Mouse (Mus musculus) embryonic facial prominence, embryonic 13.5 days (tissue): ENCODE data around the gene Reg4. TPM values are rescaled to one million over a fixed set of nuclear protein-coding genes. Genes with fewer than 3 reads are reported as not detected.

Source experiments
- ATAC-seq: fragments of 200-750 bp; cut with Nextera tagmentation; 2 replicates; pipeline ENCODE4 v1.8.0; 2017; ENCODE audit warnings: low read depth; ENCODE audit not compliant: insufficient number of reproducible peaks, insufficient read depth, low FRiP score, low TSS enrichment
- H3K27ac ChIP-seq: fragments of 300-500 bp; sonication (generic); 2 replicates; pipeline ENCODE4 v1.5.1; 2015; ENCODE audit warnings: moderate library complexity, mild to moderate bottlenecking, inconsistent platforms
- H3K27me3 ChIP-seq: fragments of 300-500 bp; sonication (generic); 2 replicates; pipeline ENCODE4 v1.6.1; 2015; ENCODE audit warnings: mild to moderate bottlenecking, inconsistent platforms
- H3K36me3 ChIP-seq: fragments of 300-500 bp; sonication (generic); 2 replicates; pipeline ENCODE4 v1.6.1; 2015; ENCODE audit warnings: mild to moderate bottlenecking, inconsistent platforms
- H3K4me1 ChIP-seq: fragments of 300-500 bp; sonication (generic); 2 replicates; pipeline ENCODE4 v1.6.1; 2015; ENCODE audit warnings: inconsistent platforms
- H3K4me2 ChIP-seq: fragments of 300-500 bp; sonication (generic); 2 replicates; pipeline ENCODE4 v1.6.1; 2015; ENCODE audit warnings: moderate library complexity, mild to moderate bottlenecking, inconsistent platforms
- H3K4me3 ChIP-seq: fragments of 300-500 bp; sonication (generic); 2 replicates; pipeline ENCODE4 v1.5.1; 2015; ENCODE audit warnings: mild to moderate bottlenecking, inconsistent platforms
- H3K9ac ChIP-seq: fragments of 300-500 bp; sonication (generic); 2 replicates; pipeline ENCODE4 v1.6.1; 2015; ENCODE audit warnings: mild to moderate bottlenecking, inconsistent platforms
- H3K9me3 ChIP-seq: fragments of 300-500 bp; sonication (generic); 2 replicates; pipeline ENCODE4 v1.6.1; 2016; ENCODE audit warnings: inconsistent platforms
- WGBS: fragments of 180-500 bp; shearing (Covaris S2); methylation state at CpG from one replicate; pipeline ENCODE4 v1.1.7; 2015; ENCODE audit warnings: mixed read lengths; 5-methylcytosine and 5-hydroxymethylcytosine counted together
- polyA plus RNA-seq: library from polyadenylated mRNA; unstranded; fragments of >200 nt; fragmentation: Nextera tagmentation; extraction: Ambion mirVana; gene quantifications from 2 replicates; pipeline ENCODE4 v1.2.1, GENCODE M21; 2015

Reg4 gene
- not detected in 2 replicates for polyA plus RNA-seq

DNA sequence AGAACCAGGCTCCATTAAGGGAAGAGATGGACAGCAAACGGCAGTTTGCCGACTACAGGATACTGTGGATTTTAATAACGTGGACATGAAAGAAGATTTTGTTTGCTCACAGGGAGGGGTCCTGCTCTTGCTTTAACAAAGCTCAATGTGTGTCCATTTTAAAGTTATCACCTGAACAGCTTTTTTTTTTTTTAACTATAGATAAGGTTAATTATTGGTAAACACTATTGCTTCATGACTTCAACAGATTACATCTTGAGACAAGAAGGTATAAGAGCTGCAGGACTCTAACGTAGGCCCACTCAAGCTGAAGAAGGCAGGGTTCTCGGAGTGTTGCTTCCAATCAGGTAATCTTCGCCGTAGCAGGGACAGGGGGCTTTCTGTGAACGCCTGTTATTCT lies at the start of gene Reg4:
TSS of gene Reg4 (plus strand) at position 301 of the 400 bp plus-strand sequence.
- no peak for ATAC-seq
- Histone ChIP-seq H3K27ac (no peak within 1 kb of the TSS), H3K9me3 (no peaks in the 10 kb centered on the region), H3K9ac (no peak within 1 kb of the TSS), H3K36me3 (no peaks in the 10 kb centered on the region), H3K4me1 (0 out of 2 replicates have a peak, but pooled peaks cover 3% of the 10 kb centered on the region), H3K4me3 (no peak within 1 kb of the TSS), H3K4me2 (no peak within 1 kb of the TSS), H3K27me3 (no peaks in the 10 kb centered on the region)
- WGBS: 89% methylated on average over 8 of the region's 8 CpGs

DNA sequence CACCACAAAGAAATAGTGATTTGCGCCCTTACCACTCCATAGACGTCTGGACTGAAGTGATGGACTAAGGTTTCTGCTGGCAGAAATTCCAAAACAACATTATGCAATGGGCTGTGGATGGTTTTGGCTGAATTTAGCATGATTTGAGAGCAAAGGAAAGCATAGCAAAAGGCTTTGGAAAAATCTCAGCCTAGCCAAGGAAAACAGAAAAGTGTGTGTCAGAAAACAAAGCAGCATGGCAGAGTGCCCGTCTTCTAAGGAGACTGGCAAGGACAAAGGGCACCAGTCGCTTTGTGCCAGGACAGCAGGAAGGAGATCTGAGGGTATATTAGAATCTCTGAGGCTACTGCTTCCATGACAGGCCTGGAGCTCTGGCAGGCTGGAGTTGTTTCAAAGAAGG lies 43.6 kb upstream of the Reg4 start:
- H3K27me3 ChIP-seq: no peaks in the 10 kb centered on the region
- H3K27ac ChIP-seq: peak overlapping the region; percentile 78
- no peaks in the 10 kb centered on the region for H3K4me1 ChIP-seq
- H3K36me3 ChIP-seq: no peaks in the 10 kb centered on the region
- H3K4me2 ChIP-seq: no peak overlapping the region
- peaks cover 7% of the 10 kb centered on the region; the same call in 1 of the 2 replicates for H3K9me3 ChIP-seq
- no peak overlapping the region for H3K9ac ChIP-seq
- no peak for ATAC-seq
- WGBS: 69% methylated on average over 4 of the region's 4 CpGs
- H3K4me3 ChIP-seq: no peak overlapping the region

DNA sequence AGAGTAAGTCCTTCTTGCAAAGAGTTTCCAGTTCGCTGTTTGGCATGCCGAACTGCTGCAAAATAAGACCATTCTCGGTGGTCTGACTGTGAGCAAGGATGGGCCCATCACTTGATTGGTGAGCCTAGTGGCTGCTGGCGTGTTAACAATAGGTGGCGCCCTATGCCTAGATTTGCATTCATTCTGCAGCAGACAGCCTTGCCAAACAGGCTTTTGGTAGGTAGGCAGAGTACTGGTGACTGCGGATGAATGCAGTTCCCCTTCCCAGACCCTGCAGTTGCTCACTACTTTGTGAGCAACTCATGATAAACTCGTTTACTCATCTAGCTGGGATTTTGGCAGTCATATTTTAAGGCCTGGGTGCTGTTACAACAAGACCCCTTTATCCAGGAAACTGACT lies 41.2 kb upstream of the Reg4 start:
- no peak overlapping the region for H3K27ac ChIP-seq
- no peaks in the 10 kb centered on the region for H3K36me3 ChIP-seq
- 29% methylated on average over 7 of the region's 7 CpGs for WGBS
- no peak overlapping the region for H3K4me2 ChIP-seq
- peaks cover 4% of the 10 kb centered on the region; the same call in 1 of the 2 replicates for H3K9me3 ChIP-seq
- no peak overlapping the region for H3K9ac ChIP-seq
- no peak overlapping the region for H3K4me3 ChIP-seq
- H3K27me3 ChIP-seq: no peaks in the 10 kb centered on the region
- no peaks in the 10 kb centered on the region for H3K4me1 ChIP-seq
- no peak for ATAC-seq

DNA sequence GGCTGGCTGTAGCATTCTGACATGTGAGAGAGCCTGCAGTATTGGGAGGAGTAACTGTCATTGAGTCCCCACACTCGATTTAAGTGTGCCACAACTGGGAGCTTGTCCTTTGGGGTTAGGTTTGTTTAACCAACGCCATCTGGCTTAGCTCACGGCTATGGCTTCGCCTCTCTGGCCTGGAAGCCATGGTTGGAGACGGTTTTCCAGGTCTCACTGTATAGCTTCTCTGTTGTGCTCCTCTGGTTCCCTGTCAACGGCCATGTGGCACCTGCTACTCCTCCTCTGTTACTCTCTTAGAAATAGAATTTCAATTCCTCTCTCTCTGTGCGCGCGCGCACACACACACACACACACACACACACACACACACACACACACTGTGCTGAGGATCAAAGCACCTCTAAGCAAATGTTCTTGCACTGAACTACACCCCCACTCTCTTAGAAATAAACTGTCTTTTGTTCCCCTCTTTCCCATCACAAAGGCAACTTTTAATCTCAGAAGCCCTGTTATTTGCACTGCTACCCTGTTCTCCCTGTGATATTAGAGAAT lies 36.7 kb upstream of the Reg4 start:
- no peak overlapping the region for H3K4me3 ChIP-seq
- WGBS: 59% methylated on average over 10 of the region's 10 CpGs
- peaks cover 4% of the 10 kb centered on the region; the same call in 1 of the 2 replicates for H3K9me3 ChIP-seq
- no peak overlapping the region for H3K9ac ChIP-seq
- ATAC-seq: no peak
- no peaks in the 10 kb centered on the region for H3K27me3 ChIP-seq
- H3K4me1 ChIP-seq: no peaks in the 10 kb centered on the region
- H3K4me2 ChIP-seq: no peak overlapping the region
- no peak overlapping the region for H3K27ac ChIP-seq
- no peaks in the 10 kb centered on the region for H3K36me3 ChIP-seq

DNA sequence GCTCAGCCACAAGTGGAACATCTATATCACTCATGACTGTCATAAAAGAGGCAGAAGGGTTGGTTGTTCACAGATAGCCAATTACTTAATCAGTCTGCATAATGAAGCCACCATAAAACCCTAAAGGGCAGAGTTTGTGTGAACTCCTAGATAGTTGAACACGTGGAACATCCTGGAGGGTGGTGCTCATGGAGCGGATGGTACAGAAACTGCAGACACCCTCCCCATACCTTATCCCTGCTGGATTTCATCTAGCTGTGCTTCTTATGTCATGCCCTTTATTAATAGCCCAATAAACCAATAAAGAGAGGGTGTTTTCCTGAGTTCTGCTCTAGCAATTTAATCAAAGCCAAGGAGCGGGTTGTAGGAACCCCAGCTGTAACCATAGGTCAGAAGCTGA lies 34.2 kb upstream of the Reg4 start:
- WGBS: 89% methylated on average over 3 of the region's 3 CpGs
- Histone ChIP-seq H3K4me3 (no peak overlapping the region), H3K9me3 (peaks cover under 1% of the 10 kb centered on the region; the same call in 1 of the 2 replicates), H3K9ac (no peak overlapping the region), H3K4me1 (no peaks in the 10 kb centered on the region), H3K36me3 (no peaks in the 10 kb centered on the region), H3K4me2 (no peak overlapping the region), H3K27me3 (no peaks in the 10 kb centered on the region), H3K27ac (no peak overlapping the region)
- ATAC-seq: no peak

DNA sequence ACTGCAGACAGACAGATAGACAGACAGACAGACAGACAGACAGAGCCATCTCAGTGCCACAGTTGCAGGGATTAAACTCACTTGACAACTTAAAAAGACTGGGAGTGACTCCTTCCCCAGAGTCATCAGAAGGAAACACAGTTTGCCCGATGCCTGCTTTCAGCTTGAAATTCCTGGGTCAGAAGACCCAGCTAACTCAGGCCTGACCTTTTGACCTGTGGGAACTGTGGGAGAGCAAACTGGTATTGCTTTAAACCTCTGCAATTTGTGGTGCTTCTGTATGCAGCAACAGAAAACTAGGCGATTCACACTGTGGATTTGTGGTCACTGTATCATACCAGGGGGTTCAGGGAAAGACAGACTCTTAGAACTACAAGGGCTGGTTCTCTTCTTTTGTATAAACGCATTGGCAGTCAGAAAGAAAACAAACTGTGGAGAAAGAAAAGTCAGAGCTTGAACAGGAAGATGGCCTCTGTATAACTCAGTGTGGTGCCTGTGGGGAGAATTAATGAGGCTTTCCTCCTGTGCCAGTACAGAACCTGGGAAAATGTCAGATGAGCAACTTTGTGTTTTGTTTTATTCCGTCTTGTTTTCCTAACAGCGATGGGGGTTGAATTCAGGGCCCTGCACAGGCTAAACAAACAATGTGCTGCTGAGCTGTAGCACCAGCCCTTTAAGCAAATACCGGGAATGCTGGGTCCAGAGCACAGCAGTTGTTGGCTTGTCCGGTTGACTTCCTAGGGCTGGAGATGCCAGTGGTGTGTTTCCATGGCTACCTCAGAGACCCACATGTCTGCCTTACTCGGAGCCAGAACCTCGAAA lies 24.0 kb upstream of the Reg4 start:
- no peak for ATAC-seq
- WGBS: 34% methylated on average over 9 of the region's 9 CpGs
- Histone ChIP-seq H3K27me3 (no peaks in the 10 kb centered on the region), H3K4me1 (peaks cover 13% of the 10 kb centered on the region), H3K27ac (no peak overlapping the region; the same call in 1 of the 2 replicates), H3K4me2 (no peak overlapping the region), H3K36me3 (no peaks in the 10 kb centered on the region), H3K9me3 (no peaks in the 10 kb centered on the region), H3K9ac (no peak overlapping the region), H3K4me3 (no peak overlapping the region)

DNA sequence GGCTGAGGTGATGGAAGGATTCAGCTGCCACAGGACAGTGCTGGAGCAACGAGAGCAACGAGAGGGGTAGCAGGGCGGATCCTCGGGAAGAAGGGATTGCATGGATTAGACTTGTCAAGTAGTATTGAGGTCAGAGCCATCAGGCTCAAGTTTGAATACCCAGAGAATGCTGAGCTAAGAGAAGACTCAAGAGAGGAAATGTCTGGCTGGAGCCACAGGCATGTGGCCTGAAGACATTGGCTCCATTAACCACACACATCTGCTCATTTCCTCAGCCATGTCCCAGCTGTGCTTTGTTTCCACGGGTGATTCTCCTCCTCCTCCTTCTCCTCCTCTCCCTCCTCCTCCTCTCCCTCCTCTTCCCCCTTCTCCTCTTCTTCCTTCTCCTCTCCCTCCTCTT lies 22.2 kb upstream of the Reg4 start:
- no peaks in the 10 kb centered on the region for H3K36me3 ChIP-seq
- no peak overlapping the region for H3K9ac ChIP-seq
- no peak overlapping the region for H3K4me3 ChIP-seq
- H3K27me3 ChIP-seq: no peaks in the 10 kb centered on the region
- no peak overlapping the region for H3K27ac ChIP-seq
- H3K9me3 ChIP-seq: no peaks in the 10 kb centered on the region
- peaks cover 13% of the 10 kb centered on the region for H3K4me1 ChIP-seq
- ATAC-seq: no peak
- no peak overlapping the region for H3K4me2 ChIP-seq
- WGBS: 60% methylated on average over 5 of the region's 5 CpGs

DNA sequence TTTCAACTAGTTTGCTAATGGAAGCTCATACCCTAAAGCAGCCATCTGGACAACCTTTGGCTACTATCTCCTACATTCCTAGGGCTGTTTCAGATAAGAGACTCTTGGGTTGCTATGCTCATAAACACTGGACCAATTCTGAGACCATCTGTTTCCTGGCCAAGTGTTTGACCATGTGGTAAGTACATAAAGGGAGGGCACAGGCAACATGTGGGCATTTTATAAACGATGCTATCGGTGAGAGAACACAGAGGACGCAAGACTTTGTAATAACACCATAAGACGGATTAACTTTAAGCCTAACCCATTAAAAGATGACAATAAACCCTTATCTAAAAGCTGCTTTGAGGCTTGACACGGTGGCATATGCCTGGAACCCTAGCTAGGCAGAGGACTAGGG lies 18.7 kb upstream of the Reg4 start:
- 83% methylated on average over 5 of the region's 5 CpGs for WGBS
- no peaks in the 10 kb centered on the region for H3K36me3 ChIP-seq
- H3K9me3 ChIP-seq: no peaks in the 10 kb centered on the region
- no peak overlapping the region for H3K4me2 ChIP-seq
- no peak overlapping the region for H3K4me3 ChIP-seq
- H3K9ac ChIP-seq: no peak overlapping the region
- H3K27me3 ChIP-seq: no peaks in the 10 kb centered on the region
- H3K27ac ChIP-seq: no peak overlapping the region
- ATAC-seq: no peak
- peaks cover 4% of the 10 kb centered on the region for H3K4me1 ChIP-seq

DNA sequence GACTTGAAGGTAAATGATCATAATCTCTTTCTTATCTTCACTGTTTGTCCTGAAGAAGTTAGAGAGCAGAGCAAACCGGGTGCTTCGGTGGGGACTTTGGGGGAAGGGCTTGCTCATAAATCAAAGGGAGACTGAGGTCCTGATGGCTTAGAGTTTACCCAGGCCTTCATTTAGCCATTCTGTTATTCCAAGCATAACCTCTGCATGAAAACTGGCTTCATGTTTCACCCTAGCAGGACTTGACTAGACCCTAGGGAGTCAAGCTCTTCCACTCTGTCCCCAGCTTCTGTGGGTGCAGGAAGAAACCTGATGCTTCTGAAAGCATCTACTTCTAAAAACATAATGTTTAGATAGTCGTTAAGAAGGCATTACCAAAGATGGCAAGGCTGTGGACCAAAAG lies 15.0 kb upstream of the Reg4 start:
- Histone ChIP-seq H3K4me3 (no peak overlapping the region), H3K9me3 (no peaks in the 10 kb centered on the region), H3K27me3 (no peaks in the 10 kb centered on the region), H3K4me1 (no peaks in the 10 kb centered on the region), H3K36me3 (no peaks in the 10 kb centered on the region), H3K27ac (no peak overlapping the region), H3K4me2 (no peak overlapping the region), H3K9ac (no peak overlapping the region)
- ATAC-seq: no peak
- WGBS: 65% methylated on average over 3 of the region's 3 CpGs

DNA sequence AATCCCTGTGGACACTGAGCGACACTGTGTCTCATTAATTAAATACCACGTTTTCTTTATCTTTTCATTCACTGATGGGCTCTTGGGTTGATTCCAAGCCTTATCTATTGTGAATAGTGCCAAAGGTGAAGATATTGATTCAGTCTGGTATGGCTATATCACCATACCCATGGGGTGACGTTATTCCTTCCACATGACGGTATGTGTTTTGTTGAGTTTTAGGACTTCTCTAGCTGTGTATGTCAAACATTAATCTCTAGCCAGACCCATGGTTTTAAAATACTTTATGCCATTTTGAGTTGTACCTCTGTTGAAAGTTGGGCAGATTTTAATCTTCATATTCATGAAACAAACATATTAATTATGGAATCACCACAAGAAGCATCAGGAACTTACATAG lies 12.8 kb upstream of the Reg4 start:
- no peak for ATAC-seq
- Histone ChIP-seq H3K9ac (no peak overlapping the region), H3K27ac (no peak overlapping the region), H3K9me3 (no peaks in the 10 kb centered on the region), H3K36me3 (no peaks in the 10 kb centered on the region), H3K4me2 (no peak overlapping the region), H3K4me3 (no peak overlapping the region), H3K27me3 (no peaks in the 10 kb centered on the region), H3K4me1 (no peaks in the 10 kb centered on the region)
- WGBS: 89% methylated on average over 4 of the region's 4 CpGs

DNA sequence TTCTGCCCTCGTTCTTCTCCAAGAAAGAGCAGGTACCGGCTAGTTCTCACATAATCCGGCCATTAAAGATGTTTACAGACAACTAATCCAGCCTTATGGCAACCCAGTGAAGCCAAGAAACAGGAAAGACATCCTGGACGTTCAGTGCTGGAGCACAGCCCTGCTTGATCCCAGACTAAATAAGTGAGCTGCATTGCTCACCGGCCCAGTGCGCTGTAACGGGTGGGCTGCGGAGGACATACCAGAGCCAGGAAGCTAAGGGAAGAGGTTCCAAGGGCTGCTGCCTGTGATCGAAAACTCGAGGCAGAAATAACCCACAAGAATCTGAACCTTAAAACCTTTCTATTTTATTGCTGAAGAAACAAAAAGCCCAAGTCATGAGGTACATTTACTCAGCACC lies 11.1 kb upstream of the Reg4 start:
- Histone ChIP-seq H3K9ac (no peak overlapping the region), H3K4me1 (no peaks in the 10 kb centered on the region), H3K27me3 (no peaks in the 10 kb centered on the region), H3K36me3 (no peaks in the 10 kb centered on the region), H3K4me3 (no peak overlapping the region), H3K4me2 (no peak overlapping the region), H3K9me3 (no peaks in the 10 kb centered on the region), H3K27ac (no peak overlapping the region)
- ATAC-seq: no peak
- 62% methylated on average over 10 of the region's 10 CpGs for WGBS
